Mouse (Mus musculus): ENCODE data around the gene Cldn8. TPM values are rescaled to one million over a fixed set of nuclear protein-coding genes. Genes with fewer than 3 reads are reported as not detected.

The Cldn8 gene
- polyA plus RNA-seq (2014; fragmentation: Illumina TruSeq; extraction: RNeasy Lipid Tissue Mini Kit (QIAGEN cat#74804); ENCODE audit: low read depth, low replicate concordance): not detected

GRCm38 (mm10) chr16:88563045-88563913 lies at the start of gene Cldn8:
Cldn8 (minus strand) TSS chr16:88563183.

GRCm38 (mm10) chr16:88611922-88612321 lies 48.9 kb upstream of the Cldn8 start, which contains the start of gene Krtap24-1:
Krtap24-1 (minus strand) TSS chr16:88612279.

Other genes with a start within 250 kb of the Cldn8 start
- not detected for gene Cldn17, start 56.2 kb downstream of the Cldn8 start, polyA plus RNA-seq (2014; fragmentation: Illumina TruSeq; extraction: RNeasy Lipid Tissue Mini Kit (QIAGEN cat#74804); ENCODE audit: low read depth, low replicate concordance)
- not detected for gene Krtap24-1, start 49.1 kb upstream of the Cldn8 start, polyA plus RNA-seq (2014; fragmentation: Illumina TruSeq; extraction: RNeasy Lipid Tissue Mini Kit (QIAGEN cat#74804); ENCODE audit: low read depth, low replicate concordance)
- not detected for gene 2310079G19Rik, start 64.5 kb upstream of the Cldn8 start, polyA plus RNA-seq (2014; fragmentation: Illumina TruSeq; extraction: RNeasy Lipid Tissue Mini Kit (QIAGEN cat#74804); ENCODE audit: low read depth, low replicate concordance)
- not detected for gene Krtap26-1, start 84.6 kb upstream of the Cldn8 start, polyA plus RNA-seq (2014; fragmentation: Illumina TruSeq; extraction: RNeasy Lipid Tissue Mini Kit (QIAGEN cat#74804); ENCODE audit: low read depth, low replicate concordance)
- gene Krtap27-1, start 108.5 kb upstream of the Cldn8 start, polyA plus RNA-seq (2014; fragmentation: Illumina TruSeq; extraction: RNeasy Lipid Tissue Mini Kit (QIAGEN cat#74804); ENCODE audit: low read depth, low replicate concordance): not detected
- not detected for gene 2310061N02Rik, start 144.8 kb upstream of the Cldn8 start, polyA plus RNA-seq (2014; fragmentation: Illumina TruSeq; extraction: RNeasy Lipid Tissue Mini Kit (QIAGEN cat#74804); ENCODE audit: low read depth, low replicate concordance)
- gene Krtap13-1, start 165.7 kb upstream of the Cldn8 start, polyA plus RNA-seq (2014; fragmentation: Illumina TruSeq; extraction: RNeasy Lipid Tissue Mini Kit (QIAGEN cat#74804); ENCODE audit: low read depth, low replicate concordance): not detected
- not detected for gene Krtap13, start 188.5 kb upstream of the Cldn8 start, polyA plus RNA-seq (2014; fragmentation: Illumina TruSeq; extraction: RNeasy Lipid Tissue Mini Kit (QIAGEN cat#74804); ENCODE audit: low read depth, low replicate concordance)
- not detected for gene 2310034C09Rik, start 195.7 kb upstream of the Cldn8 start, polyA plus RNA-seq (2014; fragmentation: Illumina TruSeq; extraction: RNeasy Lipid Tissue Mini Kit (QIAGEN cat#74804); ENCODE audit: low read depth, low replicate concordance)
- not detected for gene 2310057N15Rik, start 211.0 kb upstream of the Cldn8 start, polyA plus RNA-seq (2014; fragmentation: Illumina TruSeq; extraction: RNeasy Lipid Tissue Mini Kit (QIAGEN cat#74804); ENCODE audit: low read depth, low replicate concordance)
- gene Gm5965, start 214.7 kb upstream of the Cldn8 start, polyA plus RNA-seq (2014; fragmentation: Illumina TruSeq; extraction: RNeasy Lipid Tissue Mini Kit (QIAGEN cat#74804); ENCODE audit: low read depth, low replicate concordance): not detected
- not detected for gene Gm20741, start 249.0 kb upstream of the Cldn8 start, polyA plus RNA-seq (2014; fragmentation: Illumina TruSeq; extraction: RNeasy Lipid Tissue Mini Kit (QIAGEN cat#74804); ENCODE audit: low read depth, low replicate concordance)

Measured in heart, adult 10 weeks (tissue).